Mouse (Mus musculus) megakaryocyte, embryonic 14.5 days (primary cell): ENCODE measurements around the gene Impg1.

Experiments
- FLI1 ChIP-seq: IDR thresholded peaks from 2 replicates; pipeline ENCODE4 v1.6.1; 2012; ENCODE audit warnings: low read length, inconsistent platforms, mixed read lengths
- GATA1 ChIP-seq: IDR thresholded peaks from 3 replicates; pipeline ENCODE4 v1.6.1; 2012; ENCODE audit warnings: mixed read lengths, low read length, inconsistent platforms, borderline replicate concordance

DNA sequence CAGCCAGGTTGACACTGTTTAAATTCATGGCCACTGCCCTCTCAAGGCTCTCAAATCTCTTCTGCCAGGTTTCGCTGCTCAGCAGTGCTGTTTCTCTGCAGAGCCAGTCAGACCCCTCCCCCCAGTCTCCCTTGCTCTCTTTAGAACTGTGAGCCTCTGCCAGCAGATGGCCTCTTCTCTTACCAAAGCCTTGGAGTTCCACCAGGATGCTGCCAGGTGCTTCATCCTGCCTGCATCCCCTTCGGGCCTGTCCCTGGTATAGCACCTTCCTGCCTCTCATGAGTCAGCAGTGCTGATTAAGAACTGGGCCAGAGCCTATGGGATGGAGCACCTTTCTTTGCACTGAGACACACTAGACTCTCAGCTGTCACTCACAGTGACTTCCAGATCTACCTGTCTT lies 188.1 kb downstream of the Impg1 start:
- TF ChIP-seq FLI1: no peak
- TF ChIP-seq GATA1: no peak
